Mouse (Mus musculus) natural killer cell, adult 2 months (primary cell): ENCODE measurements around the gene Bmf.

ENCODE experiments used
- DNase-seq, 2 experiments: peaks; one replicate each; pipeline ENCODE4 v3.0.0; 2022; ENCODE audit warnings: low spot score in 2 of 2

The Bmf gene

GRCm38 (mm10) chr2:118549507-118550473 lies at the start of gene Bmf:
Bmf (minus strand) TSS chr2:118549687.
- DNase-seq = peak; percentile 83 to 90

GRCm38 (mm10) chr2:118599087-118599486 lies 49.6 kb upstream of the Bmf start:
- DNase-seq = no peak

DNA sequence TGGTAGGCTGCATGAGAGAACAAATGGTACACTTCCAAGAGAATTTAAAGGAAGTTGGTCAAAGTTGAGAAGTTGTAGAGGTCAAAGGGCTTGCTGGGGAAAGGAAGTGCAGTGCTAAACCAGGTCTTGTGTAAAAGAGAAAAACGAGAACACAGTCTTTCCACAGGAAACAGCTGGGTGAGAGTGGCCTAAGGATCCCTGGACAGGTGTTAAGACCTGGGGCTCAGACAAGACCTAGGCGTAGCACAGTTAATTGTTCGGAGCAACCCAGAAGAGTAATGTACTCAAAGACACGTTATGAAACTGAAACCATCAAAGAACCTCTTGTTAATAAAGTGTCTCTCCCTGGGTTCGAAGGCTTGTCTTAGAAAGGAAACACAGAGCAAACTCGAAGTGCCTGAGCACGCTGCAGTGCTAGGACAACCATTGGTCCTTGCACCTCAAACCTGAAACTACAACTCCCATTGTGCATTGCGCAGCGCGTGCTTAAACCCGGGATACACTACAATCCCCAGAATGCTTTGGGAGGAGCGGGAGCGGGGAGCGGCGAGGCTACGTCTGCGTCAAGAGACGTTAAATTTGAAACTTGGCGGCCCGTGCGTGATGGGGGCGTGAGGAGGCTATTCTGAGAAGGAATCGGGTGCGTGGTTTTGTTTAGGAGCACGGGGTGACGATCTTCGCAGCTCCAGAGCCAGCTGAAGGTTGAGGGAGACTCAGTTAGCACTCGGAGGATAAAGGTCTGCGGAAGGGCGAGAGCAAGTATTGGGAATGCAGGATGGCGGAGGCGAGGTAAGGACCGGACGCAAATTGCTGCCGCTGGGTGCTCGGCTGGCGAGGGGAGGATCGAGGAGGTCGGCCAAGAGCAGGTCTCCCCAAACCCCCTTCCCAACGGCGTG lies 48.4 kb upstream of the Bmf start, which contains the start of gene Bub1b:
Gene Bub1b (plus strand): TSS at position 539 of the 896 bp plus-strand sequence.
- peak; percentile 83 to 86 for DNase-seq

DNA sequence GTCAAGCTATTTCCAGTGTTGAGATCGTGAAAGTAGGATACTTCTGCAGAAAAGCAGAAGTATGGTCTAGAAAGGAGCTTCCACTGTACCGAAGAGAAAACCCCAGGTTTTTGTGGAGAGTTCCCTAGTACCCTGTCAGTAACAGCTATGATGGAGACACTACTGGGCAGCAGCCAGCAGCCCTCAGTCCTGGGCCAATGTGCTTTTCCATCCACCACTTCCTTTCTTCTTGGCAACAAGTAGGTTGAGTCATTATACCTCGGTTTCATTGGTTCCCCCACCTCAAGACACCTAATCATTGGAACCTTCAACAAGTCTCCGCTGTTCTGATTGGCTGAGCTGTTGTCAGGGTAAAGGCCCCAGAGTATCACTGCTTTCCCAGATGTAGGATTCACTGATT lies 41.6 kb upstream of the Bmf start:
- DNase-seq = no peak

GRCm38 (mm10) chr2:118587686-118588085 lies 38.2 kb upstream of the Bmf start:
- DNase-seq = no peak

DNA sequence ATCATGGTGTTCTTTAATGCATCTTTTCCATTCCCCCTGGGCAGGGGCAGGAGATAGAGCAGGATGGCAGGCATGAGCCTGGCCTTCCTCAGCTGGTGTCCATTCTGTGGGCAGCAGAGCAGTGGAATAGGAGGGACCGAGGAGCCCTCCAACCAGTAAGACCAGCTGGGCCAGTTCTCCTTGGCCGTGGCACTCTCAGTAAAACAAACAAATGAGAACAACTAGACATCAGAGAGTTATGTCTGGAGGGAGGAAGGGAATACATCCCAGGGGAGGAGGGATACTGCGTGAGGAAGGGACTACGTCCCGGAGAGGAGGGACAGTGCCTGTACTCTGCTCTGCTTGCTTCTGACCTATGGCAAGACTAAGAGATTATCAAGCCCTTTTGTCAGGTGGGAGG lies 36.5 kb upstream of the Bmf start:
- no peak for DNase-seq

DNA sequence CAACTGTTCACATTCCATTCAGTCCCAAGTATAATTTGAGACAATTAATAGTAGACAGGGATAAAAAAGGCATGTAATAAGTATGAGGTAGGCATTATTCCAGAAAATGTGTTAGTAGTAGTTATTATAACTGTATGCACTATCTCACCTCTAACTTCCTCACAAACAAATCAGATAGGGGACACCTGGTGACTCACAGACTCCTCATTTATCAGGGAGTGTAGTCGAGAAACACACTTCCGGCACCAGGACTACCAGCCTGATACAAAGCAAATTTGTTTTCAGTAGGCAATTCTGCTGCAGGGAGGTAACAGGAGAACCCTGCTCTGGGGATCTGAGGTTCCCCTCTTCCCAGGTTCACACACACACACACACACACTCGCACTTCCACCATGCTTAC lies 23.6 kb upstream of the Bmf start:
- DNase-seq = no peak

GRCm38 (mm10) chr2:118572183-118572836 lies 22.8 kb upstream of the Bmf start:
- DNase-seq = no peak

- no peak for DNase-seq
Measured at GRCm38 (mm10) chr2:118570939-118571338, 21.5 kb upstream of the Bmf start.

DNA sequence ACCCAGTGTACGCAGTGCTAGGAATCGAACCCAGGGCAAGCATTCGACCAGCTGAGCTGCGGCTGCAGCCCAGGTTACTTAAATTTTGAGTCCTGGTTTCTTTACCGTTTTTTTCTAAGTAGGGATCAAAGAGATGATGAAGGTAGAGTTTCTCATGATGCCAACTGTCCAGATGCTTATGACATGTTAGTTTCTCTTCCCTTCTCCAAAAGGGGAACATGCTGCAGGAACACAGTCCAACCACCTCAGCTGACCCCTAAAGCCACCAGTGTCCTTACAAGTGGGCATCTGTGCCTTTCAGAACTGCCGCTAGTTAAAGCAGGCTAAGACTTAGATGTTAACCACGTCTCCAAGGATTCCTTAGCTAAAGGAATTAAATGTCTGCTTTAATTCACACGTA lies 17.7 kb upstream of the Bmf start:
- no peak for DNase-seq

DNA sequence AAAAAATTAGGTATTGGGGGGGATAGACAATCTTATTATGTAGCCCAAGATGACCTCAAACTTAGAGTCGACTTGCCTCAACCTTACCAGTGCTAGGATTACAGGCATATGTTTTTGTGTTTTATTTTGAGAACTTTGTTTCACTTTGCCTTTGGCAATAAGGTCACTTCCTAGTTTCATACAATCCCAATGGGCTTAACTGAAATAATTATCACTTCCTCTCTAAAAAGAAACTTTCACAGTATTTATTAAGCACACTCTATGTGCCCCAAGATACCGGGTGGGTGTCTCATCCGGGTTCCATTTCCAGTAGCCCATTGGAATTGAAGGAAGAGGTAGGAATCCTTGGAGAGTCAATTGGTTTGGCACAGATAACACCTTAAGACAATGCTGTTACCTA lies 12.9 kb upstream of the Bmf start:
- DNase-seq = no peak

- peak in 1 of 2 experiments; percentile 38 for DNase-seq
Measured at GRCm38 (mm10) chr2:118562015-118562414, 12.5 kb upstream of the Bmf start.

GRCm38 (mm10) chr2:118558426-118558825 lies 8.9 kb upstream of the Bmf start:
- no peak for DNase-seq

DNA sequence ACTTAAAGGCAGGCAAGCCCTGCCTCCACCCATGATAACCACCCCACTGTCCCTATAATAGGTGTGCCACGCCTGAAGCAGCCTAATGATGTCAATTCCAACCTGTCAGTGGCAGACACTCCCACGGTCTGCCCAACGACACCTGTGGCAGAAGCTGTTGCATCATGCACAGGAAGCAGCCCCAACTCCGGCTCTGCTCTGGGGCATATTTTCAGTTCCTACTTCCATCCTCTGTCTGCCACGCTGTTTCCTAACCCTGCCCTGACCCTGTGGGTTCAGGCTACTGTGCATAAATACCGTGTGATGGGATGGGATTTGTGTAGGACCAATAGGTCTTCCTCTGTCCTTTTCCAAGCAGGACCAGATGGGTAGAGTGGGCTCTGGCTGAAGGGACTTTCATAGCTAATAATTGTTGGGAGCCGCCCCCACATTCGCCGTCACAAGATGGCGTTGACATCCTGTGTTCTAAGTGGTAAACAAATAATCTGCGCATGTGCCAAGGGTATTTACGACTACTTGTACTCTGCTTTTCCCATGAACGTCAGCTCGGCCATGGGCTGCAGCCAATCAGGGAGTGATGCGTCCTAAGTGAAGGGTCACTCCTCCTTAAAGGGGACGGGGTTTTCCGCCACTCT lies 5.0 kb upstream of the Bmf start:
- DNase-seq = peak; percentile 67 to 86

DNA sequence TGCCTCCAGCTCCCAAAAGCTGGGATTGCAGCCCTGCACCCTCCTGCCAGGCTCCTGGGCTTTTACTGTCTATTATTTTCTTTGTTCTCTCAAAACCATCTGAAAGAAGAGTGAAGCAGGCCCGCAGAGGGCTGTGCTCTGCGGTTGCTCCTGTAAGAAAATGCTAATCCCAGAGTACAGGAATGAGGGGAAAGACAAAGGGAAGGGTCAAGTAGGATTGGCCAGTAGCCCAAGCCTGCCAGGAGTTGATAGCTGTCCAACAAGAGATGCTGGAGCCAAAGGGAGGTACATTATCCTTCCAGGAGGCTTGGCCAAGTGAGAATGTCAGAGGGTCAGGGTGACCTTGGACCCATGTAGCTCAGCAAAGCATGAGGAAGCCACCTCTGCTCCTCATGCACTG lies 2.1 kb upstream of the Bmf start:
- DNase-seq = no peak

DNA sequence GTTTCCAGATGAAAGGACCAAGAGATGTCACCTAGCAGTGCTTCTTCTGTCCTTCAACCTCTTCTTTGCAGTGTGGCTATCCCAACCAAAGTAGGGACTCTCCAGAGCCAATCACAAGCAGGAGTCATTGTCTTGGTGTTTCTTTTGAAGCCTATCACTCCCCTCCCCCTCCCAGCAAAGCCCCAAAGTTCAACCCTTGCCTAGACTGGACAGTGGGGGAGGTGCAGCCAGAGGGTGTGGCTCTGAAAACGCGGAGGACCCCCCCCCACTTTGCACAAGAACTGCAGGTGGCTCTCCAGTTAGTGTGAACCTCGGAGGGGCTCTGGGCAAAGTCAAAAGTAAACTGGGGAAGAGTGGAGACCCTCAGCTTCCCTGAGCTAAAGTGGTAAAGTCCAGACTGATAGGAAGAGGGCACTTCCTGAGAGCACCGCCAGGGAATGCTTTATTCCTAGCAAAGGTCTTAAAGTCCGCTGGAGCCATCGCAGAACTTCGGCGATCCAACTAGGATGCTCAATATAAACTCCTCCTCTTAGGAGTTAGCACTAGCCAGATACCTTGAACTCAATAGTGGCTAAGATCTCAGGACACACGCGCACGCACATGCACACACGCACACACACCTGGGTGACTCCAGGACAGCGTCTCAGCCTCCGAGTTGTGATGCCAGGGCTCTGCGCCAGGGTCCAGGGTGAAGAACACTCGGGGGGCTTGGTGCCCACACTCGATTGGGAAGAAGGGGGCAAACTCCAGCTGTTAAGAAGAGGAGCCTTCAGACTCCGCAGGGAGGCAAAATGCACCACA lies 866 bp downstream of the Bmf start:
- DNase-seq = no peak

GRCm38 (mm10) chr2:118547541-118548016 lies 1.9 kb downstream of the Bmf start:
- DNase-seq = peak in 1 of 2 experiments; percentile 43

GRCm38 (mm10) chr2:118546798-118547165 lies 2.7 kb downstream of the Bmf start:
- no peak for DNase-seq

DNA sequence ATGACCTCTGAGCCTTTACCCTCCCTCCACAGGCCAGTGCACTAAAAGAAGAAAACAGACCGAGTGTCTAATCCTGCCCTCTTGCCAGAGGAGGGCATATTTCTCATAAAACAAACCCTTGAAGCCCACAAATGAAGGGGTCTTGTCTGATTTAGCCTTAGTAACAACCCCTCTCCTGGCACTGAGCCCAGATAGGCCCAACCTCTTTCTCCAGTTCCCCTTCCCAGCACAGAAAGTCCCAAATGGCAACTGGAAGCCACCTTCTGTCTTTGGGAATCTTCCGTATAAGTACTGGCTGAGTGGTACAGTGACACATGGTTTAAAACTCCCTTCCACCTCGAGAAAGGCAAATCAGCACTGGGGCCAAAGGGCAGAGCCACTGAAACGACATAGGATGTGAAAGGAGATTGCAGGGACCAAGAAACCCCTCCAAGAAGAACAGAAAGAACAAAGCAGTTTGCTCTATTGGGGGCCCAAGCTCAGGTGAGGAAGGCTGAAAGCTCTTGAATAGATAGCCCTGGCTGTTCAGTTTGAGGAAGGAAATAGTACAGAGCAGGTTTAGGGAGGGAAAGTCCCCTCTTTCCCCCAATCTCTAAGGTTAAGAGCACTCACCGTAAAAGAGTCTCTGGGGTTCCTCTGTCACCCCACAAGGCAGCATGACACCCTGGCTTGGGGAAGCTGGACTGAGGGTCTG lies 3.2 kb downstream of the Bmf start:
- peak in 1 of 2 experiments; percentile 53 for DNase-seq
